Mouse (Mus musculus): ENCODE measurements around the gene Anks1b.

Anks1b gene

GRCm38 (mm10) chr10:90753106-90753505 is 879.8 kb downstream of the Anks1b start:
- DNase-seq: peak; percentile 82

GRCm38 (mm10) chr10:90757773-90758172 is 884.5 kb downstream of the Anks1b start:
- DNase-seq: no peak

DNA sequence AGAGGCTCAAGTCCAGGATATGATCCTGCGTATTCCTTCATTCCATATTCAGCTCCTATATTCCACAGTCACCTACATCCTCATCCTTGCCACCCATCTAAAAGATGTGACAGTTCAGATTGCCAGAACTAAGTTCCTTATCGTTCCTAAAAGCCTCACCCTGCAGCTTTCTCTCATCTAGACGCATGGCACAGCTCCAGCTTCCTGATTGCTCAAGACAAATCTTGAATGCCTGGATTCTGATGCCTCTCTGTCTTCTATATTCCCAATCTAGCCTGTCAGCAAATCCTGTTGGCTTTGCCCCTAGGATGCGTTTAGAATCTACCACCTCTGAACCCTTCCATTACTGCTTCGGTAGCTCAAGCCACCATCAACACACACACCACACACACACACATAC is 886.6 kb downstream of the Anks1b start:
- DNase-seq: peak; percentile 16

DNA sequence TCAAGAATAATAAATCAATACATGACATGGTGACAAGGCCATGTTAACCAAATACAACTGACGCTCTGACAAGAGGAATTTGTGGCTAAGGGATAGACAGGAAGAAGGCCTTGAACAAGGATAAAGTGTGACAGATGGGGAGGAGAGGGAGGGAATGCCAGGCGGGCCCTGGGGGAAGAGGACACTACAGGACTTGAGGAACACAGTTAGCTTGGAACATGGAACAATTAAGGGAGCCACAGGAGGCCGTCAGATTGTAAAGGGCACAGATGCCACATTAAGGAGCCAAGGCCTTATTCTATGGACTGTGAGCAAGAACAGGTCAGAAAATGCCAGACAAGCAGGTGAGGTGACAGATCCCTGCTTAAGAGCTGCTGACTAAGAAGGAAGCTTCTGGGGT is 893.0 kb downstream of the Anks1b start:
- DNase-seq: no peak

DNA sequence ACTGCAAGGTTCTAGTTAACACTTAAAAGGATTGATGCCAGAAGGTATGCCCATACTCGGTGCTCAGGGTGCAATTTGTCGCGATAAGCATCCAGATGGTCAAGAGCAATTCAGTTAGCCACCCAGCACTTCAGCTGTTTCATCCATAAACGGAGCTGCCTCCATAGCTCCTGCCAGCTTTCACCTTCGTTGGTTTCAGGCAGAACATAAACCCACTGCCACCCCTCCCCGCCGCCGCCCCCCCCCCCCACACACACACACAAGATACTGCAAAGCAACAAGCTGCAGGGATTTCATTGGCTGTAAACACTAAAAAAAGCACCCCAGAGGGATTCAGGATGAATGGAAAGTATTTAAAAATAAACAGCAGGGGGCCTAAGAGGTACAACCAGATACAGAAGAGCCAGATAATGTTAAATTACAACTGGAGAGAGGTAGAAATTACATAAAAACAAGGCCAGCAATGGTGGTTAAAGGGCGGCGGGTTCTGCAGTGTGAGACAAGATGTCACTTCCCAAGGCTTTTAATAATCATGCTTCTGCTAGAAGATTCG is 897.2 kb downstream of the Anks1b start:
- peak; percentile 52 for DNase-seq

DNA sequence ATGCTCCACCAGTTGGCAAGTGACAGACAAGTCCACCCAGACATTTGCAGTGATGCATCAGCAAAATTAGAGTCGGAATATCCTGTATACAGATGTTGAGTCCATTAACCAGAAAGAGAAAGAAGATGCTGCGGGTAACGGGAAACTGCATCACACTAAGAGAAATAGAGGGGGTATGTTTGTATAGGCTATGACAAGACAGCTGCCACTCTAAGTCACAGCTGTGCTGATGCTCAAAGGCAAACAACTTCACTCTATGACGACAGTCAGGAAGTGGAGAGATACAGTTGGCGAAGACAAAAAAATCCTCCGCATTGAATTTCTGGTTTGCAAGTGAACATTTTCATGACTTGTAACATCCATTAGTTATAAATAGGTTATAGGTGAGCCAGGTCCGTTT is 897.7 kb downstream of the Anks1b start:
- DNase-seq: no peak

DNA sequence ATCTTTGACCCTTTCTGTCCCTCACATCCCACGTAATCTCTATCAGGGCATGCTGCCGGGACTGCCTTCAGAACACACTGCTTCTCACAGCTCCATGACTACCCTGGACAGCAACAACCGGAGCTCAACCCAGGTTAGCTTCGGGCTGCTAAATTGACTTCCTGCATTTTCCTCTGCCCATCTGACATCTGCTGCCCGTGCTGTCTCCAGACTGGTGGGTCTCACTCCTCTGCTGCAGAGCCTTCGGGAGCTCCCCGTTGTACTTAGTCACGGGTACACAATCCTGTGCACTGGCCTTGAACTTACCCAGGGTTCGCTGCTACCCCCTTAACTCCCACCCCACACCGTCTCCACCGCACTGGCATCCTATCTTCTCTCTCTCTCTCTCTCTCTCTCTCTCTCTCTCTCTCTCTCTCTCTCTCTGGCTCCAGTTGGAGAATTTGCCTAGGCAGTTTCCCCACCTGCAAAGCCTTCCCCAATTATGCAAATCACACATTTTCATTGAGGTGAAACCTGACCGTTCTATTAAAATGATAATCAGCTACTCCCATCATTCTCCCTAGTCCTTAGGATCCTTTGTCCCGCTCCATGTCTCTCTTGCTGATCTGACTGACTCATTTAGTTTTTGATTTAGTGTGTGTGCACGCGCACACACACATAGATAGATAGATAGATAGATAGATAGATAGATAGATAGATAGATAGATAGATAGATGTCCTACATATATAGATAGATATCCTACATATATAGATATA is 898.3 kb downstream of the Anks1b start:
- DNase-seq: no peak

GRCm38 (mm10) chr10:90779561-90780400 is 906.5 kb downstream of the Anks1b start:
- no peak for DNase-seq

DNA sequence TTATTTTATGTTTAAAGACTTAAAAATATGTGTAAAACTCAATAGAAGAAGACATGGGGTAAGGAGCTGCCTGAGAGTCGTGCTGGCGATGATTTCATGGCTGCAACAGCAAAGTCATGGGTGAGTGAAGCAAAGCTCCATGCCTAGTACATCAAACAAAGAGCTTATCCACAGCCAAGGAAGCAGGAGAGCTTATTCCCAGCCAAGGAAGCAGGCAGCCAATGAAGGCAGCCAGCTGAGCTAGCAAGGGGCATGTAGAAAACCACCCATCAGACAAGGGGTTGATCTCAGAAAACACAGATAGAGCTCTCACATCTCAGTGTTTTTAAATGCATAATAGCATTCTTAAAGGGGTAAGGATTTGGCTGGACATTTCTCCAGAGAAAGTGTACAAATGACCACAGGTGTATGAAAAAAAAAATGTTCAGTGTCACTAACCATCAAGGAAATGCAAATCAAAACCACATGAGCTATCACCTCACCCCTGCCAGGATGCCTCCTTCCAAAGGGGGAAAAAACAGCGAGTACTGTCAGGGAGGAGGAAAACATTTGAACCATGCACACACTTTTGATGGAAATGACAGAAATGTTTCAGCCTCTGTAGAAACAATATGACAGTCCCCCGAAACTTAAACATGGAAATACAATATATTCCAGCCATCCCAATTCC is 911.8 kb downstream of the Anks1b start:
- no peak for DNase-seq

DNA sequence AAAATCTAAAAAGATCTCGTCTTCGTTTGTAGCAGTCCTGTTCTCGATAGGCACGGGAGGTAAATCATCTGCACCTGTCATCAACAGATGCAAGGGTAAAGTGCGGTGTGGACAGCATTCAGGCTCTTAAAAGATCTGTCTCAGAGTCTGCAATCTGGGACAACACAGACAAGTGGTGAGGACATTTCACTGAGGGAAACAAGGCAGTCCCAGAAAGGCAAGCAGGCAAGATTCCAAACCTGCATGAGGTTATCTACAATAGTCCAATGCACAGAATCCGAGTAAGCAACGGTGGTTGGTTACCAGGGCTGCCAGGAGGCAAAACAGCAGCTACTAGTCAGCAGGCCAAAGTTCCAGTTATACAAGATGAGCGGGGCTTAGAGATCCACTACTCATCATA is 912.4 kb downstream of the Anks1b start:
- no peak for DNase-seq

- DNase-seq: no peak
Observed at GRCm38 (mm10) chr10:90803112-90803511, 929.8 kb downstream of the Anks1b start.

GRCm38 (mm10) chr10:90804602-90805095 is 931.3 kb downstream of the Anks1b start:
- no peak for DNase-seq

- DNase-seq: no peak
Observed at GRCm38 (mm10) chr10:90808616-90809310, 935.5 kb downstream of the Anks1b start.

DNA sequence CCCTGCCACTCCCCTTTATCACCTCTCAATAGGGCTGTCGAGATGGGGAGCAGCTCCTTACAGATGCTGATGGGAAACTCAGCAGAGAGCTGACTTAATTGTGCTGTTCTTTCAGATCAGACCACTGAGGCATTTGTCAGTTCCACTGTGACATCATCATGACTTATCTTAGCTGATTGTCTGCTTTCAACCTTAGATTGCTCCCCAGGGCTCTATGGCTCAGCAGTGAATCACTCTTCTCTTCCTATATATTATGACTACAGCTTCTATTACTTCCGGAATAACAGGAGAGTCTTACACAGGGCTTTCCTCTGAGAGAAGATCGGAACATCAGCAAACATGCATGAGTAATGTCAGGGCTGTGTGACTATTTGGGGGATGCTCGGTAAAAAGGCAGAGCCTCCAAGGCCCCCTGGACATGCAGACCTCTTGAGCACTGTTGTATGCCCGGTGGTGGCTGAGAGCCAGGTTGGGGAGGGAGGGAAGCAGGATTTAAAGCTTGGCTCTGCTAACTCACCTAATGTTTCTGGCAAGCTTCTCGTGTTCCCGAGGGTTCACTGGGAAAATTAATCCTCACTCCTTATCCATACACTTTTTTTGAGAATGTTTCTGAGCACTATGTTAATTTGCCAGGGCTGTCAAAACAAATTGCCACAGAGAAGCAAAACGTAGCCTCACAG is 936.7 kb downstream of the Anks1b start:
- DNase-seq: no peak

- DNase-seq: no peak
Observed at GRCm38 (mm10) chr10:90811446-90811845, 938.1 kb downstream of the Anks1b start.

DNA sequence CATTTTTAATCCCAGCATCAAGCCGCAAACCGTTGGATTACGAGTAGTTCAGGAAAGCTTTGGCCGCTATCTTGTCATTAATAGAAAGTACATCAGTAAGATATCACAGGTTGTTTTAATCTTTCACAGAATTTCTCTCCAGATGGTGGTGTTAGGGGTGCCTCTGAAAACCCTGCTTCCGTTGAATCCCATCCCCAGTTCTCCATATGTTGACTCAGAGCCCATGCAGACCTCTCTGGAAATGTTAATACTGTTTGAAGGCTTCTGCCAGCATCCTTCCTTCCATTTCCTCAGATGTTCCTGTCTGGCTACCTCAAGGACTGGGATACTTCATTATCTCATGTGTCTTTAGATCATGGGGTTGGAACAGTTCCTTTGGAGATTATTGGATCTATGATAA is 940.0 kb downstream of the Anks1b start:
- DNase-seq: no peak

DNA sequence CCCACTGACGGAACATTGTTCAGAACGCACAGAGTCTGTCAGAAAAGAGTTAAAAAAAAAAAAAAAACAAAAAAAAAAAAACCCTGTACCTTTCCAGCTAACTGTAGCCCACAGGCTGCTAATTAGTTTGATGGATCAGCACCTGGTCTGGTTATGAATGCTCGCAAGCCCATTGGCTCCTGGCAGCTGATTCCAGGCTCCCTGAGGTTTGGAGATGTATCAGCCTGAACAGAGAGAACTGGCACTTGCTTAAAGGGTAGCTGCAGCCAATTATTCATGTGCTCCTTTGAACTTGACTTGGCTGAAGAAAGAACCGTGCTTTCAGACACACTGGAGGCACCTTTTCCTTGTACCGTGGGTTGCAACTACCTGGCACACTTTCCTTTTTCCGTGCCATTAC is 941.1 kb downstream of the Anks1b start:
- no peak for DNase-seq

DNA sequence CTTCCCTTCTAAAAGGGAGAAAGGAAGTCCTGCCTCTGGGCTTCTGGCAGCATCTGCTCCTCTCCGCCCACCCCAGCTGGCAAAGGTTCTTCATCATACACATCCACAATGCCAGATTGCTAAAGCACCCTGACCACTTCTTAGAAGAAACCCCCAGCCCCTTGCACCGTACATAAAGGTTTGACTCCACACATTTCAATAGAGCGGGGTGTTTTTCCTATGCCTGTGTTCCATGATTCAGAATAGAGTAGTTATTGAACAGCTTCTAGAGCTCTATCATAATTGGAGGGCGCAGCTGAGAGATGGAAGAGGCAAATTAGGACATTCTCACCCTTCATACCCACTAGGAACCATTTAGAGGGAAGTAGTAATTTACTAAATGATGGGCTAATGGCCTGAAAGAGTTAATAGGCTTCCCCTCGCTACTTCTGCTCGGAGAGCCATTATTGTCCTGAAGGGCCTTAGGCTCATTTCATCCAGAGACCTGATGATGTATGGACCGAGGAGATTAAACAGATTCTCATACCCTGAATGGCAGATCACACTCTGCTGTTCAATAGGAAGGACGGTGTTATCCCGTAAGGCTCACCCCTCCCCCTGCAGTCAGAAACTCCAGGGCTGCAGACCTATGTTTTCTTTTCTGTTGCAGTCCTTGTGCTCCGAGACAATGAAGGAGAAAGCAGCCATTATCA is 945.1 kb downstream of the Anks1b start:
- no peak for DNase-seq

DNA sequence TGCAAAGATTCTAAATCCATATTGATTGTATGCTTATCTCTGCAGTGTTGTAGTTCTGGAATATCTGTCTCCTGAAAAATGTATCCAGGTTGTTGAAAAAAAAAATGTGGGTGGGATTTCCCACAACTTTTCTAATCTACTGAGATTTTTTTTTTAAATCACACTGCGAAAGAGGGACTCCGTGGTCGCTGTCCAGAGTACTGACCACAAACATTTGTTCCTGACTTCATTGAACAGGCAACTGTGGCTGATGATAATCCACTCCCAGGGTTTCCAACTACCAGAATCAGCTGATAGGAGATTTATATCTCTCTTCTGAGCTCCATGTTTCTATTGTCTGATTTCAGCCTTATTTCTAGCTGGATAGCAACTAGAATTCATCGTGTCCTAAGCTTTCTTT is 950.1 kb downstream of the Anks1b start:
- no peak for DNase-seq

- DNase-seq: peak; percentile 7
Observed at GRCm38 (mm10) chr10:90824692-90825091, 951.4 kb downstream of the Anks1b start.

DNA sequence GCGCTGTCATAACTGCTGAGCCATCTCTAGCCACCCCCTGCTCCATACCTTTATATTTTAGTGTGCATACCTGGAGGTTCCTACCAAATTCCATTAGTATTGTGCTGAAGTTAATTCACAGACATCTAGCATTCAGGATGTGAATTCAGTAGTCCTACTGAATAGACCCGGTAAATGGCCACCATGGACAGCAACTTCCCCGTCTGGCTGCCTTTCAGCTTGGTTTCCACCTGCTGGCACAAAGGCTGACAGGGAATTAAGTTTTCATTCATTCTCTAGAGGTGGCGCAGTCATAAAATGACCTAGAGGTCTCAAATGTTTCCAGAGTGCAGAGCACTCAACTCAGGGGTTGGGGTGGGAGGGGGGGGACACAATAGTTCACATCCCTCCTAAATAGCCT is 953.6 kb downstream of the Anks1b start:
- no peak for DNase-seq
